Comparison of ENCODE assay signal across 7 mouse cellular contexts in genomic region chr6:113418441-113419198, GRCm38 (mm10). TPM values are rescaled to one million over a fixed set of nuclear protein-coding genes. Genes with fewer than 3 reads are reported as not detected.
DNase-seq lines count a peak whose midpoint lies in the region; ATAC-seq and TF ChIP-seq lines count a peak whose summit lies in the region.

No protein-coding gene starts in this region.

- H3K4me3 ChIP-seq in kidney, postnatal 0 days (replicated peaks; ENCODE audit: low read depth, low read length) = peak overlapping the region; percentile 56
- peak overlapping the region; percentile 53 for H3K4me3 ChIP-seq in embryonic facial prominence, embryonic 12.5 days
- peak overlapping the region; percentile 62 for H3K4me3 ChIP-seq in hindbrain, postnatal 0 days (ENCODE audit: low read length)

- peak; percentile 53 for DNase-seq in kidney, postnatal 0 days (ENCODE audit: low spot score)
- DNase-seq in kidney, adult 11 months = no peak
- peak; percentile 41 for DNase-seq in MN1 (ENCODE audit: low spot score)
- DNase-seq in hindbrain, postnatal 0 days (ENCODE audit: low spot score) = peak; percentile 7
- DNase-seq in layer of hippocampus, adult 8-10 months (ENCODE audit: low spot score in 2 of 2) = no peak

- H3K27ac ChIP-seq in kidney, postnatal 0 days = peak overlapping the region; percentile 72
- H3K27ac ChIP-seq in embryonic facial prominence, embryonic 12.5 days = 0 out of 2 replicates have a peak overlapping the region, but pooled peaks have one; percentile 7
- peak overlapping the region; percentile 71 for H3K27ac ChIP-seq in hindbrain, postnatal 0 days

- peak; percentile 80 for ATAC-seq in kidney, postnatal 0 days (replicated peaks; ENCODE audit: low FRiP score, low read depth)
- ATAC-seq in embryonic facial prominence, embryonic 12.5 days (ENCODE audit: insufficient number of reproducible peaks, insufficient read depth, low FRiP score, low TSS enrichment) = peak; percentile 49; the same call in 1 of the 2 replicates
- peak; percentile 15 for ATAC-seq in hindbrain, postnatal 0 days
- peak; percentile 43 for ATAC-seq in megakaryocyte-erythroid progenitor cell, adult 5-6 weeks (replicated peaks; ENCODE audit: low FRiP score, low TSS enrichment, poor library complexity, severe bottlenecking)

- H3K4me2 ChIP-seq in kidney, postnatal 0 days (ENCODE audit: low read length) = peak overlapping the region; percentile 75
- H3K4me2 ChIP-seq in embryonic facial prominence, embryonic 12.5 days (replicated peaks) = peak overlapping the region; percentile 76
- H3K4me2 ChIP-seq in hindbrain, postnatal 0 days (ENCODE audit: low read depth, low read length) = peak overlapping the region; percentile 99

- no peak for TF ChIP-seq CTCF in kidney, postnatal 0 days (IDR thresholded peaks at IDR 0.05; ENCODE audit: low read depth)
- no peak for TF ChIP-seq CTCF in hindbrain, postnatal 0 days (IDR thresholded peaks at IDR 0.05; ENCODE audit: low read depth)

- peak overlapping the region; percentile 55 for H3K9ac ChIP-seq in kidney, postnatal 0 days (ENCODE audit: low read depth, low read length)
- H3K9ac ChIP-seq in embryonic facial prominence, embryonic 12.5 days = peak overlapping the region; percentile 68
- H3K9ac ChIP-seq in hindbrain, postnatal 0 days (replicated peaks; ENCODE audit: low read length) = peak overlapping the region; percentile 75

- no peaks in the 10 kb centered on the region for H3K9me3 ChIP-seq in kidney, postnatal 0 days (replicated peaks; ENCODE audit: low read length)
- no peaks in the 10 kb centered on the region for H3K9me3 ChIP-seq in embryonic facial prominence, embryonic 12.5 days
- H3K9me3 ChIP-seq in hindbrain, postnatal 0 days (ENCODE audit: low read length) = no peaks in the 10 kb centered on the region

- H3K4me1 ChIP-seq in kidney, postnatal 0 days (replicated peaks; ENCODE audit: insufficient read depth, low read length) = peaks cover 7% of the 10 kb centered on the region
- peaks cover 11% of the 10 kb centered on the region for H3K4me1 ChIP-seq in embryonic facial prominence, embryonic 12.5 days
- H3K4me1 ChIP-seq in hindbrain, postnatal 0 days (ENCODE audit: insufficient read depth, low read length) = peaks cover 11% of the 10 kb centered on the region

- WGBS in kidney, postnatal 0 days = 8% methylated on average over 16 of the region's 16 CpGs
- 11% methylated on average over 16 of the region's 16 CpGs for WGBS in embryonic facial prominence, embryonic 12.5 days
- WGBS in hindbrain, postnatal 0 days = 13% methylated on average over 16 of the region's 16 CpGs

- H3K27me3 ChIP-seq in kidney, postnatal 0 days (ENCODE audit: insufficient read depth, low read length) = no peaks in the 10 kb centered on the region
- H3K27me3 ChIP-seq in embryonic facial prominence, embryonic 12.5 days = no peaks in the 10 kb centered on the region
- no peaks in the 10 kb centered on the region for H3K27me3 ChIP-seq in hindbrain, postnatal 0 days (ENCODE audit: insufficient read depth, low read length)

- peaks cover 11% of the 10 kb centered on the region; the same call in 1 of the 2 replicates for H3K36me3 ChIP-seq in kidney, postnatal 0 days (ENCODE audit: insufficient read depth, low read length)
- H3K36me3 ChIP-seq in embryonic facial prominence, embryonic 12.5 days = peaks cover 20% of the 10 kb centered on the region
- H3K36me3 ChIP-seq in hindbrain, postnatal 0 days (ENCODE audit: insufficient read depth, low read length) = 0 out of 2 replicates have a peak, but pooled peaks cover 9% of the 10 kb centered on the region

RNA-seq across cellular contexts. Expression of gene Rpusd3, which starts 0.5 kb away (rescaled TPM):
- 24.4 and 30.5 TPM in 2 replicates for polyA plus RNA-seq in kidney, postnatal 0 days (2015; fragmentation: Nextera tagmentation; extraction: Ambion mirVana)
- 26.0 and 28.6 TPM in 2 replicates for polyA plus RNA-seq in embryonic facial prominence, embryonic 12.5 days (2016; fragmentation: Nextera tagmentation; extraction: Ambion mirVana)
- total RNA-seq in hindbrain, postnatal 0 days (2014; rRNA removed) = 20.8 and 23.6 TPM in 2 replicates
- 24.2 and 27.3 TPM in 2 replicates for polyA plus RNA-seq in hindbrain, postnatal 0 days (2015; fragmentation: Nextera tagmentation; extraction: Ambion mirVana)
- 13.5 and 14.5 TPM in 2 replicates for total RNA-seq in megakaryocyte-erythroid progenitor cell, adult 5-6 weeks (2014; fragmentation: Nextera tagmentation)
- total RNA-seq in megakaryocyte-erythroid progenitor cell, adult 5-6 weeks (2017) = 16.8 and 25.1 TPM in 2 replicates
- 10 to 100 TPM; 27.4 to 39.1 (median 35.2) TPM for total RNA-seq in layer of hippocampus, adult 8-10 months (2022)

RNA-seq across cellular contexts. Expression of gene Cidec, which starts 16.9 kb away (rescaled TPM):
- polyA plus RNA-seq in kidney, postnatal 0 days (2015; fragmentation: Nextera tagmentation; extraction: Ambion mirVana) = 0.17 and 0.23 TPM in 2 replicates
- polyA plus RNA-seq in embryonic facial prominence, embryonic 12.5 days (2016; fragmentation: Nextera tagmentation; extraction: Ambion mirVana) = not detected in 2 replicates
- not detected in 2 replicates for total RNA-seq in hindbrain, postnatal 0 days (2014; rRNA removed)
- polyA plus RNA-seq in hindbrain, postnatal 0 days (2015; fragmentation: Nextera tagmentation; extraction: Ambion mirVana) = not detected in 2 replicates
- total RNA-seq in megakaryocyte-erythroid progenitor cell, adult 5-6 weeks (2014; fragmentation: Nextera tagmentation) = not detected in 2 replicates
- not detected in 2 replicates for total RNA-seq in megakaryocyte-erythroid progenitor cell, adult 5-6 weeks (2017)
- total RNA-seq in layer of hippocampus, adult 8-10 months (2022) = not detected

RNA-seq across cellular contexts. Expression of gene Jagn1, which starts 23.7 kb away (rescaled TPM):
- polyA plus RNA-seq in kidney, postnatal 0 days (2015; fragmentation: Nextera tagmentation; extraction: Ambion mirVana) = 111 and 114 TPM in 2 replicates
- polyA plus RNA-seq in embryonic facial prominence, embryonic 12.5 days (2016; fragmentation: Nextera tagmentation; extraction: Ambion mirVana) = 75.0 and 81.6 TPM in 2 replicates
- 48.6 and 57.9 TPM in 2 replicates for total RNA-seq in hindbrain, postnatal 0 days (2014; rRNA removed)
- 80.2 and 82.3 TPM in 2 replicates for polyA plus RNA-seq in hindbrain, postnatal 0 days (2015; fragmentation: Nextera tagmentation; extraction: Ambion mirVana)
- 44.8 and 53.4 TPM in 2 replicates for total RNA-seq in megakaryocyte-erythroid progenitor cell, adult 5-6 weeks (2014; fragmentation: Nextera tagmentation)
- 29.4 and 50.3 TPM in 2 replicates for total RNA-seq in megakaryocyte-erythroid progenitor cell, adult 5-6 weeks (2017)
- total RNA-seq in layer of hippocampus, adult 8-10 months (2022) = 10 to 100 TPM; 38.5 to 47.0 (median 39.7) TPM

RNA-seq across cellular contexts. Expression of gene Ttll3, which starts 29.6 kb away (rescaled TPM):
- 1.5 and 2.0 TPM in 2 replicates for polyA plus RNA-seq in kidney, postnatal 0 days (2015; fragmentation: Nextera tagmentation; extraction: Ambion mirVana)
- 6.3 and 6.4 TPM in 2 replicates for polyA plus RNA-seq in embryonic facial prominence, embryonic 12.5 days (2016; fragmentation: Nextera tagmentation; extraction: Ambion mirVana)
- total RNA-seq in hindbrain, postnatal 0 days (2014; rRNA removed) = 11.9 and 13.1 TPM in 2 replicates
- 10.3 and 11.6 TPM in 2 replicates for polyA plus RNA-seq in hindbrain, postnatal 0 days (2015; fragmentation: Nextera tagmentation; extraction: Ambion mirVana)
- total RNA-seq in megakaryocyte-erythroid progenitor cell, adult 5-6 weeks (2014; fragmentation: Nextera tagmentation) = 2.1 and 7.9 TPM in 2 replicates
- total RNA-seq in megakaryocyte-erythroid progenitor cell, adult 5-6 weeks (2017) = 0.50 and 0.80 TPM in 2 replicates
- 10 to 100 TPM; 17.2 to 21.6 (median 19.6) TPM for total RNA-seq in layer of hippocampus, adult 8-10 months (2022)

RNA-seq across cellular contexts. Expression of gene Il17re, which starts 39.7 kb away (rescaled TPM):
- polyA plus RNA-seq in kidney, postnatal 0 days (2015; fragmentation: Nextera tagmentation; extraction: Ambion mirVana) = 10.9 and 11.1 TPM in 2 replicates
- polyA plus RNA-seq in embryonic facial prominence, embryonic 12.5 days (2016; fragmentation: Nextera tagmentation; extraction: Ambion mirVana) = 3.4 and 3.9 TPM in 2 replicates
- 0.10 TPM in 1 of 2 replicates, not detected in the other for total RNA-seq in hindbrain, postnatal 0 days (2014; rRNA removed)
- polyA plus RNA-seq in hindbrain, postnatal 0 days (2015; fragmentation: Nextera tagmentation; extraction: Ambion mirVana) = 0.48 and 0.75 TPM in 2 replicates
- 0.45 TPM in 1 of 2 replicates, not detected in the other for total RNA-seq in megakaryocyte-erythroid progenitor cell, adult 5-6 weeks (2014; fragmentation: Nextera tagmentation)
- not detected in 2 replicates for total RNA-seq in megakaryocyte-erythroid progenitor cell, adult 5-6 weeks (2017)
- under 1 TPM; 0.22 to 0.45 (median 0.41) TPM for total RNA-seq in layer of hippocampus, adult 8-10 months (2022)

Comparison
In these comparisons a context has a peak if more than half of its experiments do, and no peak if none do; other contexts are left out.
1. DNase-seq: peak in kidney, postnatal 0 days (single experiment), MN1 (single experiment) and hindbrain, postnatal 0 days (single experiment); none in kidney, adult 11 months (single experiment) and layer of hippocampus, adult 8-10 months (0 of 2).
2. ATAC-seq: peak in every context shown above with its lines; median percentile 80 in kidney, postnatal 0 days; 49 in embryonic facial prominence, embryonic 12.5 days; 43 in megakaryocyte-erythroid progenitor cell, adult 5-6 weeks; 15 in hindbrain, postnatal 0 days.
3. H3K27ac ChIP-seq: peak in every context shown above with its lines; median percentile 72 in kidney, postnatal 0 days; 71 in hindbrain, postnatal 0 days; 7 in embryonic facial prominence, embryonic 12.5 days.
4. Peak in every context shown above with its lines, with median percentiles within 50 percentile points of each other: H3K4me2 ChIP-seq, H3K4me3 ChIP-seq and H3K9ac ChIP-seq.